Mouse (Mus musculus): ENCODE data around the gene Tmem212. TPM values are rescaled to one million over a fixed set of nuclear protein-coding genes. Genes with fewer than 3 reads are reported as not detected.

Tmem212 gene
- polyA plus RNA-seq, 1 experiment from 2014 or later = not detected

DNA sequence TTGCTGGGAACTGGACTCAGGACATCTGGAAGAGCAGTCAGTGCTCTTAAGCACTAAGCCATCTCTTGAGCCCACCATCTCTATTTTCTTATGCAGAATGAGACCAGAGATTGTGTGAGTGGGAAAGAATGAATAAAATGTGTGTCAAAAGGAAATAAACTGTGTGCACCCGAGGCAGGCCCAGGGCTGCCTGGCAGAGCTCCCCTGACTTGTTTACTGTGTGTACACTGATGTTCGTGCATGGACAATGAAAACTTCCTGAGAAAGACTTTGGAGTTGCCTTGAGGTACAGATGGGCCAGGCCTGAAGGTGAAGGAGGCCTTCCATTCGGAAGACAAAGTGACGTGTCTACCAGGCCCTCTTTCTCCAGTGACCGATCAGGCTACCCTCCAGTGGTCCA, 36.2 kb upstream of the Tmem212 start:
- WGBS = 90% methylated on average over 5 of the region's 5 CpGs
- ATAC-seq (ENCODE audit: low read depth) = no peak
- Histone ChIP-seq H3K4me2 (ENCODE audit: low read depth, low read length) (no peak overlapping the region), H3K9me3 (ENCODE audit: control insufficient read depth, low read length) (no peaks in the 10 kb centered on the region), H3K27ac (ENCODE audit: low read depth, low read length) (no peak overlapping the region), H3K36me3 (ENCODE audit: control insufficient read depth, insufficient read depth, low read length) (no peaks in the 10 kb centered on the region), H3K9ac (replicated peaks; ENCODE audit: low read depth, low read length) (no peak overlapping the region), H3K4me1 (ENCODE audit: control insufficient read depth, insufficient read depth, low read length) (no peaks in the 10 kb centered on the region), H3K27me3 (ENCODE audit: control insufficient read depth, insufficient read depth, low read length) (no peaks in the 10 kb centered on the region), H3K4me3 (ENCODE audit: low read depth, low read length) (no peak overlapping the region)

DNA sequence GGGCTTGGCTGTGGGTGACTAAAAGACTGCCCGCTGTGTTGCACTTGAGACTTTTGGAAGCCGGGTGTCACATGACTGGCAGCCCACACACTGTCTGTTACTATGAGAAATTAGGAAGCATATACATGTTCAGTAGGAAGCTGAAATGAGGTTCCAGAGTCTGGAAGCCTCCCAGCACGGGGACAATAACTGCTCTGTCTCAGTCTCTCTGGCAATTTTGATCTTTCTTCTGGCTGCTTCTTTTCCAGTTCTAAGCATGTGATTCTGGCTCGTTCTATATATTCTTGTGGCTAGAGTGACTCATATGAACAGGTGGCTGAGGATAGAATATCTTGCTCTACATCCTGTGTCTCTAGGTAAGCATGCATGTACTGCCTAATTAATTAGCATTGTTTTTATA, 33.1 kb upstream of the Tmem212 start:
- Histone ChIP-seq H3K27ac (ENCODE audit: low read depth, low read length) (no peak overlapping the region), H3K9ac (replicated peaks; ENCODE audit: low read depth, low read length) (no peak overlapping the region), H3K27me3 (ENCODE audit: control insufficient read depth, insufficient read depth, low read length) (no peaks in the 10 kb centered on the region), H3K4me2 (ENCODE audit: low read depth, low read length) (no peak overlapping the region), H3K4me3 (ENCODE audit: low read depth, low read length) (no peak overlapping the region), H3K4me1 (ENCODE audit: control insufficient read depth, insufficient read depth, low read length) (no peaks in the 10 kb centered on the region), H3K36me3 (ENCODE audit: control insufficient read depth, insufficient read depth, low read length) (no peaks in the 10 kb centered on the region), H3K9me3 (ENCODE audit: control insufficient read depth, low read length) (no peaks in the 10 kb centered on the region)
- ATAC-seq (ENCODE audit: low read depth) = no peak
- 87% methylated on average over 4 of the region's 4 CpGs for WGBS

DNA sequence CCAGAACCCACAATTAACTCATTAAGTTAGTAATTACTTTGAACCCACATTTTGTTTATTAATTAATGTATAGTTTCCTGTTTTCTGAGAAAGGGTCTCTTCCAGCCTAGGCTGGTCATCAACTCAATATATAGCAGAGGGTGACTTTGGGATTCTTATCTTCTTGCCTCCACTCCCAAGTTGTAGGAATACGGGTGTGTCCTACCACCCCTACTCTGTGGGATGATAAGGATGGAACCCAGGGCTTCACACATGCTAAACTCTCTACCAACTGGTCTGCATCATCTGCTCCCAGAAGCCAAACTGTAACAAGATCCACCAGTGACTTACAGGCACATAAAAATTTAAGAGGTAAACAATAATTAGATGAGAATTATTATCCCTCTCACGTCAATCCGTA, 27.9 kb upstream of the Tmem212 start:
- H3K36me3 ChIP-seq (ENCODE audit: control insufficient read depth, insufficient read depth, low read length) = no peaks in the 10 kb centered on the region
- H3K27ac ChIP-seq (ENCODE audit: low read depth, low read length) = no peak overlapping the region
- no peaks in the 10 kb centered on the region for H3K4me1 ChIP-seq (ENCODE audit: control insufficient read depth, insufficient read depth, low read length)
- no peak overlapping the region for H3K4me2 ChIP-seq (ENCODE audit: low read depth, low read length)
- H3K4me3 ChIP-seq (ENCODE audit: low read depth, low read length) = no peak overlapping the region
- no peak overlapping the region for H3K9ac ChIP-seq (replicated peaks; ENCODE audit: low read depth, low read length)
- H3K27me3 ChIP-seq (ENCODE audit: control insufficient read depth, insufficient read depth, low read length) = no peaks in the 10 kb centered on the region
- WGBS = 73% methylated on average over 3 of the region's 3 CpGs
- H3K9me3 ChIP-seq (ENCODE audit: control insufficient read depth, low read length) = no peaks in the 10 kb centered on the region
- peak; percentile 21; the same call in 1 of the 2 replicates for ATAC-seq (ENCODE audit: low read depth)

DNA sequence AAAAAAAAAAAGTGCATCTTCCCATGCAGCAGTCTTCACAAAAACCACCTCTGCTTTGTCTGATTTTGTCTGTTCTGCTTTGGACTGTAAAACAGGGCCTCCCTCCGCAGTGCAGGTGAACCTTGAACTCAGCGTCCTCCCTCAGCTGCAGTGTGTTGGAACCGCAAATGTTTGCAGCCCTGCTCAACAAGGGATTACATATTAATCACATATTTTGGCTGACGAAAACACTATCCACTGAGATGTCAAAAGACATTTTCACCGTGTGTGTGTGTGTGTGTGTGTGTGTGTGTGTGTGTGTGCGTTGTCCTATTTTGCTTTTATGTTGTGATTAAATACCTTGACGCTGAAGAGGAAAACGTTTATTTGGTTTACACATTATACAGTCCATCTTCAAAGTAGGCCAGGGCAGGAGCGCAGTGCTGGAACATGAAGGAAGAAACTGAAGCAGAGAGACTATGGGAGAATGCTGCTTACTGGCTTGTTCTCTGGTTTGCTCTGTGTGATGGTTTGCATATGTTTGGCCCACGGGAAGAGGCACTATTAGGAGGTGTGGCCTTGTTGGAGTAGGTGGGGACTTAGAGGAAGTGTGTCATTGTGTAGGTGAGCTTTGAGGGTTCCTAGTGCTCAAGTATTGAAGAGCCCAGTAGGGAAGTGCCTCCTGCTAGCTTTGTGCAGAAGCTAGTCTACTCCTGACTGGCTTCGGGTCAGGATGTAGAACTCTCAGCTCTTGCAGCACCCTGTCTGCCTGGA, 25.3 kb upstream of the Tmem212 start:
- Histone ChIP-seq H3K36me3 (ENCODE audit: control insufficient read depth, insufficient read depth, low read length) (no peaks in the 10 kb centered on the region), H3K4me1 (ENCODE audit: control insufficient read depth, insufficient read depth, low read length) (no peaks in the 10 kb centered on the region), H3K27ac (ENCODE audit: low read depth, low read length) (no peak overlapping the region), H3K9me3 (ENCODE audit: control insufficient read depth, low read length) (no peaks in the 10 kb centered on the region), H3K9ac (replicated peaks; ENCODE audit: low read depth, low read length) (no peak overlapping the region), H3K4me3 (ENCODE audit: low read depth, low read length) (no peak overlapping the region), H3K27me3 (ENCODE audit: control insufficient read depth, insufficient read depth, low read length) (no peaks in the 10 kb centered on the region), H3K4me2 (ENCODE audit: low read depth, low read length) (no peak overlapping the region)
- ATAC-seq (ENCODE audit: low read depth) = no peak
- 88% methylated on average over 11 of the region's 11 CpGs for WGBS

DNA sequence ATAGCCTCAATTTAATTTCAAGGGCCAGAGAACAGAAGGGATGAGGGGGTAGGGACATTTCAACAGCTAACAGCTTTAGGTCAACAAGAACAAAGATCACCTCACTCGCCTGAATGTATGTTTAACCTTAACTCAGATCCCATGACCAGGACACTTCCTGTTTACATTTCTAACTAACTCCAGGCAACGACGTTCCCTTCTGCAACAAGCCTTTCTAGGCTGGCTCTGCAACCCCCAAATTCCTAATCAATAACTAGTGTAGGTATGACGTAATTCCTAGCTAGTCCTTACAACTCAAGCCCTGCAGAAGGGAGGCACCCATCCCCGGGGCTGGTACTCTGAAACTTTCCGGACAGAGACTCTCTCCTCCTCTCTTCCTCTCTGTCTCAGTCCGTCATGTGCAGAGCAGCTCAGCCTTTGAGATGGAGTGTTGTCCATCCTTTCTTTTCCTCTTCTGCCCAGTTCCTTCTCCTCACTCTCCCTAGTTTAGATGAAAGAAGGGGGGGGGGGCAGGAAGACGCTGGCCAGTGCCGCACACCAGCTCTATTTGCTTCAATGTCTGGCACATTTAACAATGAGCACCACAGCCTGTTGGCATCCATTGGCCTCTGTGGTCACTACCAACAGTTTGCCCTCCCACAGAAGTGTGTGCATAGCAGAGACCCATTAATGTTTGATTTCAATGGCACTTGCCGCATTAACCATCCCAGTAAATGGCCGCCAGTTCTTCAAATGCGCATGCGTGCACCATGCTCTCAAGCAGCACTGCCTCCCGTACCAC, 22.7 kb upstream of the Tmem212 start:
- Histone ChIP-seq H3K27ac (ENCODE audit: low read depth, low read length) (no peak overlapping the region), H3K9ac (replicated peaks; ENCODE audit: low read depth, low read length) (no peak overlapping the region), H3K27me3 (ENCODE audit: control insufficient read depth, insufficient read depth, low read length) (no peaks in the 10 kb centered on the region), H3K36me3 (ENCODE audit: control insufficient read depth, insufficient read depth, low read length) (no peaks in the 10 kb centered on the region), H3K4me3 (ENCODE audit: low read depth, low read length) (no peak overlapping the region), H3K4me2 (ENCODE audit: low read depth, low read length) (no peak overlapping the region), H3K4me1 (ENCODE audit: control insufficient read depth, insufficient read depth, low read length) (no peaks in the 10 kb centered on the region), H3K9me3 (ENCODE audit: control insufficient read depth, low read length) (no peaks in the 10 kb centered on the region)
- no peak for ATAC-seq (ENCODE audit: low read depth)
- 92% methylated on average over 14 of the region's 14 CpGs for WGBS

DNA sequence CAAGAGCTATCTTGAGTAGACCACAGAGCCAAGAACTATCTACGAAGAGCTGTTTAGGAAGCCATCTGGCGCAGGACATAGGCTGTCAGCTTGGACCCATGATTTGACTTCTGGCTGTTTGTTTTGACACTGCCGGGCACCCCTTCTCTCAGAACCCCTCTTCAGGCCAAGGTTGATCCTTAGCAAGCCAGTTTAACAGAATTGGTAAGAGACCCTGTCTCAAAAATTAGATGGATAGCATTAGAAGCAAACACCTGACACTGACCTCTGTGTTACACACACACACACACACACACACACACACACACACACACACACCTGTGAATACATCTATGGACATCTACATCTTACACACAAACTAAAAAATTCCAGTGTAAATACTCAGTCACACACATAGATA, 12.8 kb upstream of the Tmem212 start:
- Histone ChIP-seq H3K4me3 (ENCODE audit: low read depth, low read length) (no peak overlapping the region), H3K36me3 (ENCODE audit: control insufficient read depth, insufficient read depth, low read length) (no peaks in the 10 kb centered on the region), H3K9ac (replicated peaks; ENCODE audit: low read depth, low read length) (no peak overlapping the region), H3K4me2 (ENCODE audit: low read depth, low read length) (no peak overlapping the region), H3K27ac (ENCODE audit: low read depth, low read length) (no peak overlapping the region), H3K4me1 (ENCODE audit: control insufficient read depth, insufficient read depth, low read length) (no peaks in the 10 kb centered on the region), H3K27me3 (ENCODE audit: control insufficient read depth, insufficient read depth, low read length) (no peaks in the 10 kb centered on the region), H3K9me3 (ENCODE audit: control insufficient read depth, low read length) (no peaks in the 10 kb centered on the region)
- ATAC-seq (ENCODE audit: low read depth) = no peak
- 97% methylated on average over 3 of the region's 3 CpGs for WGBS

DNA sequence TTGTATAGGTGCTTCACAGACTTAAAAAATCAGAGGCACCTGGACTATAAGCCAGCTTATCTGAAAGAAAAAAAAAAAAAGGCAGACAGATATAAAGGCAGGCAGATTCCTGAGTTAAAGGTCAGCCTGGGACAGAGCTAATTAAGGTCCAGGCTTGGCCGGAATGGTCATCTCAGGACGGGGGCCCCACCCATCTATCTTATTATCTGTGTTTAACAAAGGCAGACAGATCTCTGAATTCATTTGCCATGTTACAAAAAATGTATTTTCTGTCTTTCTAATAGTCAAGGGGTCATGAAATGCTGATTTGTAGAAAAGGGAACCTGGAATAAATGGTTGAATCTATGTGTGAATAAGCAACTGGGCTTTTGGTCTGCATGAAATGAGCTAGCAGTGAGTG, 12.1 kb upstream of the Tmem212 start:
- Histone ChIP-seq H3K27ac (ENCODE audit: low read depth, low read length) (no peak overlapping the region), H3K4me2 (ENCODE audit: low read depth, low read length) (no peak overlapping the region), H3K4me1 (ENCODE audit: control insufficient read depth, insufficient read depth, low read length) (no peaks in the 10 kb centered on the region), H3K4me3 (ENCODE audit: low read depth, low read length) (no peak overlapping the region), H3K27me3 (ENCODE audit: control insufficient read depth, insufficient read depth, low read length) (no peaks in the 10 kb centered on the region), H3K9ac (replicated peaks; ENCODE audit: low read depth, low read length) (no peak overlapping the region), H3K9me3 (ENCODE audit: control insufficient read depth, low read length) (no peaks in the 10 kb centered on the region), H3K36me3 (ENCODE audit: control insufficient read depth, insufficient read depth, low read length) (no peaks in the 10 kb centered on the region)
- WGBS = 88% methylated on average over 2 of the region's 2 CpGs
- ATAC-seq (ENCODE audit: low read depth) = no peak

DNA sequence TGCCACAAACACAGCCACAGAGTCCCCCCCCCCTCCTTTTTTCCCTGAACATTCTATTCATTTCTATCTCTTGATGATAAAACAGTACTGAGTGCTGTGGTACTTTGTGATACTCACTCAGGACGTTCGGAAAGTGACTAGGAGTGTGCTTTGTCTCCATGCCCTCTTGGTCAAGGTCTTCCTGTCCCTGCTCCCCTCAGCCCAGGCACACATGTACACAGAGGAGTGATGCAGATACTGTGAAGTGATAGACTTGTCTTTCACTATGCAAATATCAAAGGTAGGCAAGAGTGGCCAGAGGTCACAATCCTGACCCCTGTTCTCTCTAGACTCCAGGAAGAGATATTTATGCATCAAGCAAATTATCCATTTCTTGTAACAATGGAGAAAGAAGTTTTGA, 11.1 kb upstream of the Tmem212 start:
- H3K27me3 ChIP-seq (ENCODE audit: control insufficient read depth, insufficient read depth, low read length) = no peaks in the 10 kb centered on the region
- no peaks in the 10 kb centered on the region for H3K36me3 ChIP-seq (ENCODE audit: control insufficient read depth, insufficient read depth, low read length)
- H3K9me3 ChIP-seq (ENCODE audit: control insufficient read depth, low read length) = no peaks in the 10 kb centered on the region
- no peak overlapping the region for H3K9ac ChIP-seq (replicated peaks; ENCODE audit: low read depth, low read length)
- no peaks in the 10 kb centered on the region for H3K4me1 ChIP-seq (ENCODE audit: control insufficient read depth, insufficient read depth, low read length)
- no peak overlapping the region for H3K4me3 ChIP-seq (ENCODE audit: low read depth, low read length)
- WGBS = 90% methylated on average over 2 of the region's 2 CpGs
- H3K27ac ChIP-seq (ENCODE audit: low read depth, low read length) = no peak overlapping the region
- H3K4me2 ChIP-seq (ENCODE audit: low read depth, low read length) = no peak overlapping the region
- ATAC-seq (ENCODE audit: low read depth) = no peak

DNA sequence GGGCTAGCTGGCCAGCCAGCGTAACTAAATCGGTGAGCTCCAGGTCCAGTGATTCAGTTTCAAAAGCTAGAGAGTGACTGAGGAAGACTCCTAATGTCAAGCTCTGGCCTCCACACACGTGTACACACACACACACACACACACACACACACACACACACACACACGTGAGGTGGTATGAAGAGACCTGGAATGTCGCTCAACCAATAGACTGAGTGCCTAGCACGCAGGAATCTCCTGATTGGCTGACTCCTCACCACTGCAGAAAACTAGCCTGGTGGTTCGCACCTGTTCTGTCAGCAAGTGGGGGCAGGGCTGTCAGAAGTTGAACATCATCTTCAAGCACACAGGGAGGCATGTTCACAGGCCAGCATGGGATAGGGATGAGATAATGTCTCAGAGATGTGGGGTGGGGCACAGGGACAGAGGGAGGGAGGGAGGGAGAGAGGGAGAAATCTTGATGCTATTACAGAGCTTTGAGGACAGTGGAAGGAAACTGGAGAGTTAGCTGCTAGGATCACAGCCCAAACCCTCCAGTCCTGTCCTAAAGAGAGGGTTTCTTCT, 10.6 kb upstream of the Tmem212 start:
- H3K4me2 ChIP-seq (ENCODE audit: low read depth, low read length) = no peak overlapping the region
- no peaks in the 10 kb centered on the region for H3K27me3 ChIP-seq (ENCODE audit: control insufficient read depth, insufficient read depth, low read length)
- no peaks in the 10 kb centered on the region for H3K4me1 ChIP-seq (ENCODE audit: control insufficient read depth, insufficient read depth, low read length)
- no peak overlapping the region for H3K4me3 ChIP-seq (ENCODE audit: low read depth, low read length)
- no peaks in the 10 kb centered on the region for H3K9me3 ChIP-seq (ENCODE audit: control insufficient read depth, low read length)
- H3K27ac ChIP-seq (ENCODE audit: low read depth, low read length) = no peak overlapping the region
- WGBS = 84% methylated on average over 7 of the region's 7 CpGs
- no peak overlapping the region for H3K9ac ChIP-seq (replicated peaks; ENCODE audit: low read depth, low read length)
- H3K36me3 ChIP-seq (ENCODE audit: control insufficient read depth, insufficient read depth, low read length) = no peaks in the 10 kb centered on the region
- ATAC-seq (ENCODE audit: low read depth) = peak; percentile 51; the same call in 1 of the 2 replicates
